Mouse (Mus musculus) retina, embryonic 14.5 days (tissue): ENCODE data around the gene Psmb11.

Source experiments
- DNase-seq: peaks from one replicate; pipeline ENCODE4 v3.0.0-alpha.2; 2015; ENCODE audit warnings: low spot score

The Psmb11 gene

GRCm38 (mm10) chr14:54641305-54641969 is 20.2 kb downstream of the Psmb11 start, which contains the start of gene Cdh24:
Gene Cdh24 (minus strand): TSS chr14:54641364.
- DNase-seq: peak; percentile 93

GRCm38 (mm10) chr14:54642224-54642944 is 21.2 kb downstream of the Psmb11 start:
- DNase-seq: no peak

GRCm38 (mm10) chr14:54643011-54643410 is 21.8 kb downstream of the Psmb11 start:
- DNase-seq: no peak

GRCm38 (mm10) chr14:54644294-54644693 is 23.1 kb downstream of the Psmb11 start:
- no peak for DNase-seq

- DNase-seq: no peak
Measured at GRCm38 (mm10) chr14:54646455-54646854, 25.2 kb downstream of the Psmb11 start.

GRCm38 (mm10) chr14:54646898-54647636 is 25.8 kb downstream of the Psmb11 start:
- DNase-seq: no peak

- DNase-seq: no peak
Measured at GRCm38 (mm10) chr14:54647900-54648299, 26.7 kb downstream of the Psmb11 start.

GRCm38 (mm10) chr14:54650621-54651454 is 29.6 kb downstream of the Psmb11 start:
- DNase-seq: peak; percentile 99

- no peak for DNase-seq
Measured at GRCm38 (mm10) chr14:54651556-54651955, 30.3 kb downstream of the Psmb11 start.

GRCm38 (mm10) chr14:54652787-54653186 is 31.6 kb downstream of the Psmb11 start:
- DNase-seq: no peak

GRCm38 (mm10) chr14:54653496-54653895 is 32.3 kb downstream of the Psmb11 start:
- DNase-seq: peak; percentile 84

GRCm38 (mm10) chr14:54660009-54660408 is 38.8 kb downstream of the Psmb11 start:
- peak; percentile 86 for DNase-seq

- no peak for DNase-seq
Measured at GRCm38 (mm10) chr14:54664477-54665222, 43.4 kb downstream of the Psmb11 start.

GRCm38 (mm10) chr14:54669381-54669780 is 48.1 kb downstream of the Psmb11 start:
- peak; percentile 58 for DNase-seq

- no peak for DNase-seq
Measured at GRCm38 (mm10) chr14:54674317-54674716, 53.1 kb downstream of the Psmb11 start.

GRCm38 (mm10) chr14:54676290-54676689 is 55.1 kb downstream of the Psmb11 start:
- no peak for DNase-seq

- DNase-seq: no peak
Measured at GRCm38 (mm10) chr14:54678657-54679304, 57.5 kb downstream of the Psmb11 start.
